Mouse (Mus musculus): ENCODE results near the gene Nagpa. TPM values are rescaled to one million over a fixed set of nuclear protein-coding genes. Genes with fewer than 3 reads are reported as not detected.

The Nagpa gene
- total RNA-seq (2023) = 24.2 to 32.2 TPM (median 26.9 TPM) in 4 replicates

DNA sequence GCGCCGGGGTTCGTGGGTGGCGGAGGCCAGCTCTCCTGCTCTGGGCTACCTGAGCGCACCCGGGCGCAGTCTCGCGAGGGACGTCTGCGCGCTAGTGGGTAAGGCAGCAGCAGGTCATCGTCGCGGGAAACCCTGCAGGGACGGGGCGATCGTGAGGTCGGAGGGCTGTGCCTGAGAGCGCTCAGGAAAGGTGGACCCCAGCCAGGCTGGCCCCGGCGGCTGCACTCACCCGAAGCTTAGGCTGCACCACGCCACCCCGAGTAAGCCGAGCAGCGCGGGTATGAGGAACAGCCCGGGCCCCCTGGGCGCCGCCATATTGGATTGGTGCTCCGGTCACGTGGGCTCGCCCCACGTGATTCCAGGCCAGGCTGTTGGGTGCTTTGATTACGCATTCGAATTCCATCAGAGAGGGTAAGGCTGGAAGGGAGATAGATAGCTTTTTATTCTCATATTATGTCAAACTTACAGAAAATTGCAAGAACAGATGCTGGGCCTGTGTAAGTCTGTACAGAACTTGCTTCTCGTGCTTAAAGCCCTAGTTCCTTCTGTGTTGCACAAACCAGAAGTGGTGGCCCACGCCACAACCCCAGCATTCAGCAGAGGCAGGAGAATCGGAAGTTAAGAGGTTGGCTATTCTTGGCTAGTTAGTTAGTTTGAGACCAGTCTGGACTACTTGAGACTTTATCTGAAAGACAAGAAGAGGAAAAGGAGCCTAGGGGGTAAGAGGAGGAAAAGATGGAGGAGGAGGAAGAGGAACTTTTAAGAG, at the start of gene Nagpa:
Nagpa (minus strand) TSS at position 345 of the 766 bp plus-strand sequence.

DNA sequence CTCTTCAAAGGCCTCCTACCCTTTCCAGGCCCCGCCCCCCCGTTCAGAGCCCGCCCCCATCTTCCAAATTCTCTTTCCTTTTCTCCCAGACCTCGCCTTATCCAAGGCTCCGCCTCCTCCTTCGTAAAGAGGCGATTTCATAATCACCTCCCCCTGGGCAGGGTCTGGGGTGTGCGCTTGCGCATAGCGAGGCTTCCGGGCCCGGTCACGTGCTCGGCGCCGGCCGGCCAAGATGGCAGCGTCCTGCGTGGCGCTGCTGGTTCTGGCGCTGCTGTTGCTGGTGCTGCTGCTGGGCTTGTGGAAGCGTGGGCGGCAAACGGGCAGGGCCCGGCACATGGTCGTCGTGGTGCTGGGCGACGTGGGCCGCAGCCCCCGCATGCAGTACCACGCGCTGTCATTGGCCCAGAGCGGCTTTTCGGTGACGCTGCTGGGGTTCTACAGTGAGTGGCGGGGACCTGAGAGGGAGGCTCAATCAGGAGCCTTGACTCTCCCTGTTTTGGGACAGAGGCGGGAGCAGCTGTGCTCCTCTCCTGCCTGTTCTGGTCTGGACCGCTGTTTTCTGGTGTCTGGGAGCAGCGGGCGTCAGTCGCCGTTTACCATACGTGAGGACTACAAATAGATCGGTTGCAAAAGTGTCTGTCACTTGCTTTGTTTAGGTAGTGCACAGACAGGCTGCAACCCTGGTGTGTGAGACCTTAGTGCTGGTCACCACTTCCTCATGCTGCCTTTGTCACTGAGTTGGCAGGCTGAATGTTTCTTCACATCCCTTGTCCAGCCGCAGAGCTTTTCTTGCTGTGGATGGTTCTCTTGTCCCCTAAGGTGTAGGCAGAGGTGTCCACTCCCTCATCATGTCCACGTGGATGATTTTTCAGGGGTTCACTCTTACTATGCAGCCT, 29.9 kb upstream of the Nagpa start, which contains the start of gene Alg1:
Alg1 (plus strand) TSS at position 204 of the 896 bp plus-strand sequence.

DNA sequence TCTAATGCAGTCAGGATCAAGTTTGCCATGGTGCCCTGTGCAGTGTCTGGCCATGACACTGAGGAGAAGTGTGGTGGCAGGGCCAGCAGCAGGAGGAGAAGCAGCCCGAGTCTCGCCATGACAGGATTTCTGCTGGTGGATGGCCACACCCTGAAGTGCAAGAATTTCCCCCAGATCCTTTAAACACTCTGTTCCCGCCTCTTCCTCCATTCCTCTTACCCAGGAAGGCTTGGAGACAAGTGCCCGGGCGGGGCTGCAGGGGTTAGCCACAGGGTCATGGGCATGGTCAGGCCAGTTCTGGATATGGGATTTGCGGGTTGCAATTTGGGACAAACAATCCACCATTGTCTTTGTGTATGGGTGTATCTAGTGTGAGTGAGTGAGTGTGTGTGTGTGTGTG, 18.3 kb upstream of the Nagpa start, which contains the start of gene AU021092:
AU021092 (minus strand) TSS at position 160 of the 400 bp plus-strand sequence.

GRCm38 (mm10) chr16:5147037-5147385, 56.8 kb downstream of the Nagpa start, which contains the start of gene Sec14l5:
Gene Sec14l5, plus strand, starts transcription at chr16:5147109.

Other genes starting within 250 kb of the Nagpa start
- 67.2 to 87.4 TPM (median 79.3 TPM) in 4 replicates for gene Anks3, start 239.8 kb downstream of the Nagpa start, total RNA-seq (2023)
- not detected in 4 replicates for gene Sept12, start 206.2 kb downstream of the Nagpa start, total RNA-seq (2023)
- not detected in 4 replicates for gene Smim22, start 196.7 kb downstream of the Nagpa start, total RNA-seq (2023)
- gene Rogdi, start 190.5 kb downstream of the Nagpa start, total RNA-seq (2023) = 110 to 116 TPM (median 114 TPM) in 4 replicates
- 150 to 162 TPM (median 157 TPM) in 4 replicates for gene Glyr1, start 154.1 kb downstream of the Nagpa start, total RNA-seq (2023)
- gene Ubn1, start 154.0 kb downstream of the Nagpa start, total RNA-seq (2023) = 98.8 to 107 TPM (median 104 TPM) in 4 replicates
- gene Ppl, start 71.6 kb downstream of the Nagpa start, total RNA-seq (2023) = 6.2 to 8.1 TPM (median 7.2 TPM) in 4 replicates
- gene Sec14l5, start 56.9 kb downstream of the Nagpa start, total RNA-seq (2023) = 0.24 TPM in 1 of 4 replicates, not detected in the others
- not detected in 4 replicates for gene AU021092, start 18.3 kb upstream of the Nagpa start, total RNA-seq (2023)
- 33.9 to 43.7 TPM (median 37.1 TPM) in 4 replicates for gene Alg1, start 29.6 kb upstream of the Nagpa start, total RNA-seq (2023)
- 16.3 to 22.8 TPM (median 17.3 TPM) in 4 replicates for gene Eef2kmt, start 52.0 kb upstream of the Nagpa start, total RNA-seq (2023)

All from B cell, adult 62 days (primary cell).